Mouse (Mus musculus) forebrain, embryonic 15.5 days (tissue): ENCODE results near the gene Itpripl2. TPM values are rescaled to one million over a fixed set of nuclear protein-coding genes. Genes with fewer than 3 reads are reported as not detected.

ENCODE experiments used
- ATAC-seq: fragments of 200-750 bp; cut with Nextera tagmentation; replicated peaks from 2 replicates; pipeline ENCODE4 v1.8.0; 2017; ENCODE audit warnings: mild to moderate bottlenecking, moderate TSS enrichment, moderate library complexity
- H3K27ac ChIP-seq: fragments of 300-500 bp; sonication (generic); replicated peaks from 2 replicates; pipeline ENCODE4 v1.5.1; 2015; ENCODE audit warnings: mild to moderate bottlenecking, inconsistent platforms
- H3K27me3 ChIP-seq: fragments of 300-500 bp; sonication (generic); 2 replicates; pipeline ENCODE4 v1.6.1; 2015; ENCODE audit warnings: inconsistent platforms
- H3K36me3 ChIP-seq: fragments of 300-500 bp; sonication (generic); 2 replicates; pipeline ENCODE4 v1.6.1; 2015; ENCODE audit warnings: mild to moderate bottlenecking, inconsistent platforms
- H3K4me1 ChIP-seq: fragments of 300-500 bp; sonication (generic); 2 replicates; pipeline ENCODE4 v1.6.1; 2015; ENCODE audit warnings: inconsistent platforms
- H3K4me2 ChIP-seq: fragments of 300-500 bp; sonication (generic); replicated peaks from 2 replicates; pipeline ENCODE4 v1.6.1; 2015; ENCODE audit warnings: mild to moderate bottlenecking, inconsistent platforms
- H3K4me3 ChIP-seq: fragments of 300-500 bp; sonication (generic); 2 replicates; pipeline ENCODE4 v1.5.1; 2015; ENCODE audit warnings: mild to moderate bottlenecking, inconsistent platforms
- H3K9ac ChIP-seq: fragments of 300-500 bp; sonication (generic); replicated peaks from 2 replicates; pipeline ENCODE4 v1.6.1; 2015; ENCODE audit warnings: mild to moderate bottlenecking, inconsistent platforms
- H3K9me3 ChIP-seq: fragments of 300-500 bp; sonication (generic); 2 replicates; pipeline ENCODE4 v1.6.1; 2016; ENCODE audit warnings: inconsistent platforms
- WGBS: fragments of 180-500 bp; shearing (Covaris S2); methylation state at CpG from one replicate; pipeline ENCODE4 v1.1.7; 2015; ENCODE audit warnings: mixed read lengths; 5-methylcytosine and 5-hydroxymethylcytosine counted together
- polyA plus RNA-seq: library from polyadenylated mRNA; unstranded; fragments of >200 nt; fragmentation: Nextera tagmentation; extraction: Ambion mirVana; gene quantifications from 2 replicates; pipeline ENCODE4 v1.2.1, GENCODE M21; 2015

Gene Itpripl2
- 0.75 and 0.81 TPM in 2 replicates for polyA plus RNA-seq

GRCm38 (mm10) chr7:118491431-118492147, at the start of gene Itpripl2:
Itpripl2 (minus strand) TSS chr7:118491975.
- peak; percentile 84 for ATAC-seq
- peak within 1 kb of the TSS; percentile 54 for H3K9ac ChIP-seq
- H3K9me3 ChIP-seq: no peaks in the 10 kb centered on the region
- WGBS: 1% methylated on average over 55 of the region's 55 CpGs
- H3K4me2 ChIP-seq: peak within 1 kb of the TSS; percentile 91
- H3K27me3 ChIP-seq: peaks cover 48% of the 10 kb centered on the region
- H3K36me3 ChIP-seq: no peaks in the 10 kb centered on the region
- no peak within 1 kb of the TSS for H3K27ac ChIP-seq
- peak within 1 kb of the TSS; percentile 51 for H3K4me3 ChIP-seq
- H3K4me1 ChIP-seq: peaks cover 19% of the 10 kb centered on the region

GRCm38 (mm10) chr7:118535076-118535475, 43.3 kb upstream of the Itpripl2 start:
- H3K9me3 ChIP-seq: no peaks in the 10 kb centered on the region
- 88% methylated on average over 4 of the region's 4 CpGs for whole genome bisulfite sequencing
- no peak overlapping the region for H3K27ac ChIP-seq

GRCm38 (mm10) chr7:118534326-118534725, 42.6 kb upstream of the Itpripl2 start:
- Histone ChIP-seq H3K9me3 (no peaks in the 10 kb centered on the region), H3K27me3 (no peaks in the 10 kb centered on the region), H3K36me3 (peaks cover 20% of the 10 kb centered on the region; the same call in 1 of the 2 replicates), H3K4me1 (peaks cover 10% of the 10 kb centered on the region; the same call in 1 of the 2 replicates), H3K4me2 (no peak overlapping the region), H3K9ac (no peak overlapping the region), H3K27ac (no peak overlapping the region), H3K4me3 (no peak overlapping the region)
- no peak for ATAC-seq
- WGBS: 80% methylated on average over 3 of the region's 3 CpGs

More at GRCm38 (mm10) chr7:118535076-118535475, 43.3 kb upstream of the Itpripl2 start:
- Histone ChIP-seq H3K4me1 (peaks cover 10% of the 10 kb centered on the region; the same call in 1 of the 2 replicates), H3K36me3 (peaks cover 21% of the 10 kb centered on the region), H3K4me3 (no peak overlapping the region), H3K9ac (no peak overlapping the region), H3K27me3 (no peaks in the 10 kb centered on the region), H3K4me2 (no peak overlapping the region)
- no peak for ATAC-seq

- Histone ChIP-seq H3K27ac (peak within 1 kb of the TSS; percentile 96), H3K9me3 (no peaks in the 10 kb centered on the region), H3K4me1 (peaks cover 10% of the 10 kb centered on the region; the same call in 1 of the 2 replicates), H3K4me2 (peak within 1 kb of the TSS; percentile 66), H3K9ac (peak within 1 kb of the TSS; percentile 71), H3K27me3 (no peaks in the 10 kb centered on the region), H3K36me3 (peaks cover 12% of the 10 kb centered on the region; the same call in 1 of the 2 replicates), H3K4me3 (peak within 1 kb of the TSS; percentile 69)
- 0% methylated on average over 31 of the region's 31 CpGs for WGBS
- ATAC-seq: peak; percentile 100
Measured at GRCm38 (mm10) chr7:118533178-118533578, 41.4 kb upstream of the Itpripl2 start, which contains the start of gene Coq7. Coq7 (minus strand) TSS chr7:118533356.

DNA sequence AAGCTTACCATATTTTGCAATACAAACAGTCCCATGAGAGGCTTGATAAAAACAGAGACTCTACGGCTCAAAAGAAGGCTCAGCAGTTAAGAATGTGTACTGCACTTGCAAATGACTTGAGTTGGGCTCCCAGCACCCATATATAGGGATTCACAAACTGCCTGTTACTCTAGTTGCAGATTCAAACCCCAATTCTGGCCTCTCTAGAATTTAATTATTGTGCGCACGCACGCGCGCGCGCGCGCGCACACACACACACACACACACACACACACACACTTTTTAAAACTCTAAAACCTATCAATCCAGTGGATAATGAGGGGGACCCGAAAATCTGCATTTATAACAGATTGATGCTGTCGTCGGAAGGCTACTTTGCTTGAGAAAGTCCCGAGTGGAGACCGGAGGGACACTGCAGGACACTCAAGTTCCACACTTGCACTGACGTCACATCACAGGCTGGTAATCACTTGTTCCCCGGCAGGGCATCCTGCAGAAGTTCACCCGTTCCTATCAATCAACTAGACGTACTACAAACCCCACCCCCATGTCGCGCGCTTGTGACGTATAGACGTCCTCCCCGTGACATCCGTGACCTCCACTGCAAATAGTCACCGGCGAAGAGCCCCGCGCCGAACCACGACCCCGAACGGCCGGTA, 40.9 kb upstream of the Itpripl2 start:
- H3K4me1 ChIP-seq: peaks cover 10% of the 10 kb centered on the region; the same call in 1 of the 2 replicates
- peak overlapping the region; percentile 71 for H3K9ac ChIP-seq
- peak overlapping the region; percentile 96 for H3K27ac ChIP-seq
- peak overlapping the region; percentile 55 for H3K4me2 ChIP-seq
- H3K36me3 ChIP-seq: peaks cover 8% of the 10 kb centered on the region; the same call in 1 of the 2 replicates
- peak; percentile 95 for ATAC-seq
- H3K27me3 ChIP-seq: no peaks in the 10 kb centered on the region
- no peaks in the 10 kb centered on the region for H3K9me3 ChIP-seq
- peak overlapping the region; percentile 69 for H3K4me3 ChIP-seq
- 0% methylated on average over 36 of the region's 36 CpGs for WGBS

DNA sequence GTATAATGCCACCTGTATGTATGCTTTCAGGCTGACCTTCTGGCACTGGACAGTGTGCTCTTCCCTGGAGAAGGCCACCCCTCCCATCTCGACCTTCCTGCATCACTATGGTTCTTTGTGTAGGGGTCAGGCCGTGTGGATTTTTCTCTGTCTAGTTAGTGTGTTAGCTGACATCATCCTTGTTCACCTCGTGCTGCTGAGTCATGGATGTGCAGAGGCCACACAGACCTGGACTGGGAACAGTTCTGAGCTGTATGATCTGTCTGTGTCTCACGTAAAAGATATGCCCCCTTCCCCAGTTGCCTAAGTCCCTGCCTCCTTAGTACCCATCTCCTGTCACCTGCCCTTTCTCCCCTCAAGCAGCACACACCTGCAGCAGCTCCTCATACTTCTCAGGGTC, 35.2 kb upstream of the Itpripl2 start:
- no peak overlapping the region for H3K27ac ChIP-seq
- H3K9ac ChIP-seq: no peak overlapping the region
- no peak overlapping the region for H3K4me2 ChIP-seq
- H3K27me3 ChIP-seq: no peaks in the 10 kb centered on the region
- WGBS: 84% methylated on average over 4 of the region's 4 CpGs
- H3K4me3 ChIP-seq: no peak overlapping the region
- peaks cover 10% of the 10 kb centered on the region; the same call in 1 of the 2 replicates for H3K36me3 ChIP-seq
- ATAC-seq: no peak
- no peaks in the 10 kb centered on the region for H3K9me3 ChIP-seq
- peaks cover under 1% of the 10 kb centered on the region; the same call in 1 of the 2 replicates for H3K4me1 ChIP-seq

- Histone ChIP-seq H3K4me1 (peaks cover 6% of the 10 kb centered on the region; the same call in 1 of the 2 replicates), H3K4me2 (no peak overlapping the region), H3K9me3 (no peaks in the 10 kb centered on the region), H3K27ac (no peak overlapping the region), H3K9ac (no peak overlapping the region), H3K36me3 (peaks cover 10% of the 10 kb centered on the region; the same call in 1 of the 2 replicates), H3K4me3 (no peak overlapping the region), H3K27me3 (no peaks in the 10 kb centered on the region)
- no peak for ATAC-seq
- 88% methylated on average over 5 of the region's 5 CpGs for WGBS
Measured at GRCm38 (mm10) chr7:118522077-118522476, 30.3 kb upstream of the Itpripl2 start.

GRCm38 (mm10) chr7:118519661-118520060, 27.9 kb upstream of the Itpripl2 start:
- Histone ChIP-seq H3K36me3 (0 out of 2 replicates have a peak, but pooled peaks cover 5% of the 10 kb centered on the region), H3K4me1 (peaks cover 6% of the 10 kb centered on the region; the same call in 1 of the 2 replicates), H3K9ac (no peak overlapping the region), H3K9me3 (no peaks in the 10 kb centered on the region), H3K27me3 (no peaks in the 10 kb centered on the region), H3K4me2 (no peak overlapping the region), H3K4me3 (no peak overlapping the region), H3K27ac (no peak overlapping the region)
- 88% methylated on average over 8 of the region's 8 CpGs for WGBS
- no peak for ATAC-seq

- Histone ChIP-seq H3K36me3 (no peaks in the 10 kb centered on the region), H3K27me3 (no peaks in the 10 kb centered on the region), H3K4me2 (peak overlapping the region; percentile 25; the same call in 1 of the 2 replicates), H3K9ac (no peak overlapping the region), H3K9me3 (no peaks in the 10 kb centered on the region), H3K4me1 (peaks cover 6% of the 10 kb centered on the region; the same call in 1 of the 2 replicates), H3K27ac (no peak overlapping the region), H3K4me3 (no peak overlapping the region)
- ATAC-seq: peak; percentile 79
- 1% methylated on average over 18 of the region's 18 CpGs for WGBS
Measured at GRCm38 (mm10) chr7:118518687-118519086, 26.9 kb upstream of the Itpripl2 start.

DNA sequence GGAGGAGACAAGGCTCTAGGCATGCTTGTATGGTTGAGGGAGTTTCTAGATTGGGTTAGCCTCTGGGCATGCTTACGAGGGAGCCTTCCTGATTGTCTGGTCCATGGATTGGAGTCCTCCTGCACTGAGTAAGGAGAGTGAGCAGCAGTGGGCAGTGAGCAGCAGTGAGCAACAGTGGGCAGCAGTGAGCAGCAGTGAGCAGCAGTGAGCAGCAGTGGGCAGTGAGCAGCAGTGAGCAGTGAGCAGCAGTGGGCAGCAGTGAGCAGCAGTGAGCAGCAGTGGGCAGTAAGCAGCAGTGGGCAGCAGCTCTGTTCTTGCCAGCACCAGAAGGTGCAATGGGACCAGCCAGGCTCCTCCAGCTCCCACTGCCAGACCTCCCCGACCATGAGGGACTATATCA, 26.0 kb upstream of the Itpripl2 start:
- no peaks in the 10 kb centered on the region for H3K27me3 ChIP-seq
- no peak overlapping the region for H3K4me3 ChIP-seq
- ATAC-seq: no peak
- peaks cover 6% of the 10 kb centered on the region; the same call in 1 of the 2 replicates for H3K4me1 ChIP-seq
- H3K9me3 ChIP-seq: no peaks in the 10 kb centered on the region
- WGBS: 70% methylated on average over 2 of the region's 2 CpGs
- no peaks in the 10 kb centered on the region for H3K36me3 ChIP-seq
- H3K9ac ChIP-seq: no peak overlapping the region
- no peak overlapping the region for H3K4me2 ChIP-seq
- H3K27ac ChIP-seq: no peak overlapping the region

- no peak overlapping the region for H3K4me2 ChIP-seq
- no peak overlapping the region for H3K9ac ChIP-seq
- ATAC-seq: no peak
- no peaks in the 10 kb centered on the region for H3K9me3 ChIP-seq
- no peaks in the 10 kb centered on the region for H3K36me3 ChIP-seq
- H3K27ac ChIP-seq: no peak overlapping the region
- 80% methylated on average over 7 of the region's 7 CpGs for WGBS
- H3K27me3 ChIP-seq: no peaks in the 10 kb centered on the region
- H3K4me1 ChIP-seq: no peaks in the 10 kb centered on the region
- H3K4me3 ChIP-seq: no peak overlapping the region
Measured at GRCm38 (mm10) chr7:118508556-118508955, 16.8 kb upstream of the Itpripl2 start.

DNA sequence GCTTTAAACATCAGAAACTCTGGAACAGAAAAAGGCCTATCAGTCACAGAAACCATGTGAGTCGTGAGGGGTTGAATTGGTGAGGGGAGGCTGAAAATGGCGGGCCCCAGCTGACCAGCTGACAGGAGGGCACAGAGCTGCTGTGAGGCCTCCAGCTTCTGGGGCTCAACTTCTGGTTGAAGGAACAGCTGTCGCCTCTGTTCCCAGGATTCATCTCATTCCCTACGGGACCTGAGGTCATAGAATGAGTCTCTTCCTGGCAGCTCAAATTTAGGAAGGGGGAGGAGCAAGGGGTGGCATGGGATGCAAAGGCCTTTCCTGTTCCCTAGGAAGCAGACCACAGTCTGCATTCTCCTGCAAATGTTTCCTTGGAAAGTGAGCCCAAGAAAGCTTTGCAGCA, 12.1 kb upstream of the Itpripl2 start:
- H3K27me3 ChIP-seq: no peaks in the 10 kb centered on the region
- no peak overlapping the region for H3K9ac ChIP-seq
- H3K36me3 ChIP-seq: no peaks in the 10 kb centered on the region
- no peaks in the 10 kb centered on the region for H3K9me3 ChIP-seq
- H3K27ac ChIP-seq: no peak overlapping the region
- no peak overlapping the region for H3K4me2 ChIP-seq
- no peak overlapping the region for H3K4me3 ChIP-seq
- ATAC-seq: no peak
- 70% methylated on average over 4 of the region's 4 CpGs for WGBS
- H3K4me1 ChIP-seq: no peaks in the 10 kb centered on the region
